Mouse (Mus musculus) heart, postnatal 0 days (tissue): Measurements from ENCODE around the gene Dner. TPM values are rescaled to one million over a fixed set of nuclear protein-coding genes. Genes with fewer than 3 reads are reported as not detected.

Experiments
- ATAC-seq: fragments of 200-750 bp; cut with Nextera tagmentation; 2 replicates; pipeline ENCODE4 v1.8.0; 2017; ENCODE audit warnings: low read depth, moderate number of reproducible peaks, moderate library complexity; ENCODE audit not compliant: insufficient read depth
- DNase-seq: peaks from one replicate; pipeline ENCODE4 v3.0.0-alpha.2; 2016; ENCODE audit warnings: low spot score
- H3K27ac ChIP-seq: fragments of 300-500 bp; sonication (generic); 2 replicates; pipeline ENCODE4 v1.5.1; 2014; ENCODE audit warnings: low read depth, mild to moderate bottlenecking
- H3K27me3 ChIP-seq: fragments of 300-500 bp; sonication (generic); 2 replicates; pipeline ENCODE4 v1.6.1; 2014; ENCODE audit warnings: low read length, mixed read lengths; ENCODE audit not compliant: control insufficient read depth, insufficient read depth
- H3K36me3 ChIP-seq: fragments of 300-500 bp; sonication (generic); replicated peaks from 2 replicates; pipeline ENCODE4 v1.6.1; 2014; ENCODE audit warnings: low read length, mixed read lengths; ENCODE audit not compliant: control insufficient read depth, insufficient read depth
- H3K4me1 ChIP-seq: fragments of 300-500 bp; sonication (generic); 2 replicates; pipeline ENCODE4 v1.6.1; 2014; ENCODE audit warnings: antibody characterized with exemption; ENCODE audit not compliant: control insufficient read depth, insufficient read depth
- H3K4me2 ChIP-seq: fragments of 300-500 bp; sonication (generic); 2 replicates; pipeline ENCODE4 v1.6.1; 2014; ENCODE audit warnings: low read depth, mild to moderate bottlenecking, low read length, moderate library complexity
- H3K4me3 ChIP-seq: fragments of 300-500 bp; sonication (generic); 2 replicates; pipeline ENCODE4 v1.5.1; 2014; ENCODE audit warnings: low read depth, low read length
- H3K9ac ChIP-seq: fragments of 300-500 bp; sonication (generic); replicated peaks from 2 replicates; pipeline ENCODE4 v1.6.1; 2014; ENCODE audit warnings: low read depth, low read length, mixed read lengths
- H3K9me3 ChIP-seq: fragments of 300-500 bp; sonication (generic); replicated peaks from 2 replicates; pipeline ENCODE4 v1.6.1; 2016; ENCODE audit warnings: low read length; ENCODE audit not compliant: control insufficient read depth
- CTCF ChIP-seq: IDR thresholded peaks from 2 replicates; pipeline ENCODE4 v1.5.1; 2016; ENCODE audit warnings: antibody characterized with exemption, control low read depth, low read depth
- EP300 ChIP-seq: IDR thresholded peaks from 2 replicates; pipeline ENCODE4 v1.6.1; 2016; ENCODE audit warnings: antibody characterized with exemption, low read depth
- WGBS: fragments of 180-500 bp; shearing (Covaris S2); extraction: QIAGEN DNeasy Blood & Tissue Kit; methylation state at CpG from one replicate; pipeline ENCODE4 v1.1.7; 2014; 5-methylcytosine and 5-hydroxymethylcytosine counted together
- polyA plus RNA-seq: library from polyadenylated mRNA; unstranded; fragments of >200 nt; fragmentation: Nextera tagmentation; extraction: Ambion mirVana; gene quantifications from 2 replicates; pipeline ENCODE4 v1.2.1, GENCODE M21; 2015
- total RNA-seq: library from RNA; depleted of rRNA; stranded (reverse); fragments of >200 nt; gene quantifications from 2 replicates; pipeline ENCODE4 v1.2.3, GENCODE M21; 2014; ENCODE audit warnings: low replicate concordance

The Dner gene
- total and polyA plus RNA-seq, 2 experiments from 2014 or later: 0.19 to 0.76 TPM

DNA sequence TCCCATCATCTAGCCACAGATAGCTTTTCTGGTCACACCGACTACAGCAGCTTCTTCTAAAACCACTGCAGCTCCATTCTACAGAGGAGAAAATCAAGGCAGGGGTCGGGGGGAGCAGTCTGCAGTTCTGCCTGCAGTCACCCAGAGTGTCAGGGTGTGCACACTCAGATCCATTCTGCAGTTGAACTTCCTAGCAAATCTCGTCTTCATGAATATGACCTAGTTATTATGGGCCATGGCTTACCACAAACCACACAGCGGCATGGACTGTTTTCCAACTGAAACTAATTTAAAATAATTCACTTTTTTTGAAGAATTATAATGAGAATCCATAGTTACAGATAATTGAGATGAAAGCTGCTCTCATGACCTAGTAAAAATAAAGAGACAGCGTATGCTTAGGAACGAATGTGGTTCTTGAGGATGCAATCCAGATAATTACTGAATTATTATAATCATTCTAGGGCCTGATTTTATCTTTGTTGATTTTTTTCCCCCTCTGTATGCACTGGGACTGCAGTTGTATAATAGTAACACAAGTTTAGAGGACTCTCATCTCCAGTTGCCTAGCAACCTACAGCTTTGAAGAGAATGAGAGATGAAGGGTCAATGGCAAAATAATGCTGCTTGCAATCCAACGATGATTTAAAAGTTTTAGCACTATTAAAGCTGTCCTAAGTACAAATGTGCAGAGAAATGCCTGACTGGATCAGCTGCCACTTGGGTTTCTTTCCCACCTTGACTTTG, 27.7 kb downstream of the Dner start:
- Histone ChIP-seq H3K4me3 (no peak overlapping the region), H3K4me2 (no peak overlapping the region), H3K27me3 (no peaks in the 10 kb centered on the region), H3K4me1 (no peaks in the 10 kb centered on the region), H3K27ac (no peak overlapping the region), H3K9me3 (no peaks in the 10 kb centered on the region), H3K36me3 (no peaks in the 10 kb centered on the region), H3K9ac (no peak overlapping the region)
- DNase-seq: no peak
- WGBS: 80% methylated on average over 7 of the region's 7 CpGs
- ATAC-seq: no peak
- TF ChIP-seq EP300 (no peak), CTCF (no peak)

DNA sequence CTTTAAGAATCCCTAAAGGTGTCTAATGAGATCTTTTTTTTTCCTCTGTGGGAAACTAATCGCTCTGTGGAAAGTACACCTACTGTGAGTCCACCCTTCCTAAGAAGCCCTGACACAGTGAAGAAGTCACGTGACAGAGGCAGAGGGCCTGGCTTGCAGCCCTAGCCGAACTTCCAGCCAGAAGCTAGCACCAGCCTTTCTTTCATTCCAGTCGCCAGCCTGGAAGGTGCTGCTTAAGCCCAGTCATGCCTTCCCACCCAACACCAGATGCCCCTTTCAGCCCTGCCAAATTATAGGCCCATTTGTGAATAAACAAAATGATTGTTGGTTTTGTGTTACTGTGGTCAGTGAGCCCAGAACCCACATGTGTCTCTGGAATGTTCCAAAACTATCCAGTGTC, 28.4 kb downstream of the Dner start:
- Histone ChIP-seq H3K4me2 (no peak overlapping the region), H3K27ac (no peak overlapping the region), H3K9ac (no peak overlapping the region), H3K4me1 (no peaks in the 10 kb centered on the region), H3K36me3 (no peaks in the 10 kb centered on the region), H3K27me3 (no peaks in the 10 kb centered on the region), H3K4me3 (no peak overlapping the region), H3K9me3 (no peaks in the 10 kb centered on the region)
- WGBS: 63% methylated on average over 4 of the region's 4 CpGs
- no peak for ATAC-seq
- no peak for TF ChIP-seq EP300
- no peak for TF ChIP-seq CTCF
- DNase-seq: no peak

DNA sequence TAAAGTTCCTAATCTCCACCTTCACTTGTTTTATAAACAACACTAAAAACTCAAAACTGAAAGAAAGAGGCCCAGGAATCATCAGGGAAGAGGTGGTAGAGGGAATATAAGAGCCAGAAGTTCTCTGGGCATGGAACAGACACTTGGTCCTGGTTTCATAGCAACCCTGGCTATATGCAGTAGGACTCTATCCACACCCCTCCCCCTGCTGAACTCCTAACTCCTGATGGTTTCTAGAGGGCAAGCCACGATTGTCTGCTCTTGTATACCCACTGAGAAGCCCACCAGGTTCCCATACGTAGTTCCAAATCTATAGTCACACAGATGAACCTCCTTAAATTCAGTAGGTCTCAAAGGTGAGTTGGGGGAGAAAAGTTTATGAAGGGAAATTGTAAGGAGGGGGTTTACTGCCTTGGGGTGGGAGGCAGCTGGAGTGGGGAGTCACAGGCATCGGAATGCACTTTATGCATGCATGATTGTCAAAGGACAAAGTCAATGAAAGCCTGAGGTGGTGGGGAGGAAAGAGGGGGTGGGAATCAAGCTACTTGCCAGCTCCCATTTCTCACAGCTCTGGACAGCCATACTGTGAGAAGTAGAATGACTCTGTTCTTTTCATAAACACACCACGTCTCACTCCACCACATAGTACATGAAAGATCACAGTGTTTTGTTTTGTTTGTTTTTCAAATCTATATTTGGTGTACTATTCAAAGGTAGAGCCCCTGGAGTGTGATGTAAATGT, 31.5 kb downstream of the Dner start:
- H3K36me3 ChIP-seq: no peaks in the 10 kb centered on the region

DNA sequence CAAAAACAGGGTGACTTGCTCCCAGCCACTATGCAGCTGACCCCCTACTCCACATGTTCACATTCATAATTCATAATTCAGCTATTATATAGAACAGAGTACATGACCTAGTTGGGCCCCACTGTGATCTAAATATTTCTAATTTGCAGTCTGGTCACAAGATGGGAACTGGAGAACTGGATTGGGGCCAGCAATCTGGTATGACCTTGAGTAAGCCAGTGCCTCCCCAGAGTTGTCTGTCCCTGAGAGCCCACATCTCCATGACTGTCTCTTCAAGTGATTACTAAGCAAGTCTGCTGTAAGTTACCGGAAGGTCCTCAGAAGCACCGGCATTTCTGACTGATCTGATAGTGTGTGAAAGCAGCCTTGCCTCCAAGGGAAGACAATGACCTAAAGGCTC, 49.2 kb downstream of the Dner start:
- no peak overlapping the region for H3K9ac ChIP-seq
- TF ChIP-seq EP300 (no peak), CTCF (no peak)
- 23% methylated on average over 2 of the region's 2 CpGs for WGBS
- DNase-seq: no peak
- no peak overlapping the region for H3K4me2 ChIP-seq
- no peak for ATAC-seq
- no peaks in the 10 kb centered on the region for H3K27me3 ChIP-seq
- H3K4me3 ChIP-seq: no peak overlapping the region
- no peak overlapping the region for H3K27ac ChIP-seq
- no peaks in the 10 kb centered on the region for H3K9me3 ChIP-seq
- H3K36me3 ChIP-seq: no peaks in the 10 kb centered on the region
- H3K4me1 ChIP-seq: no peaks in the 10 kb centered on the region

More for the DNA sequence above, 31.5 kb downstream of the Dner start:
- no peaks in the 10 kb centered on the region for H3K9me3 ChIP-seq
- H3K4me1 ChIP-seq: no peaks in the 10 kb centered on the region
- H3K4me3 ChIP-seq: no peak overlapping the region
- no peak overlapping the region for H3K27ac ChIP-seq
- no peak for DNase-seq
- H3K9ac ChIP-seq: no peak overlapping the region
- no peak overlapping the region for H3K4me2 ChIP-seq
- TF ChIP-seq EP300 (no peak), CTCF (no peak)
- no peaks in the 10 kb centered on the region for H3K27me3 ChIP-seq
- ATAC-seq: no peak
- 55% methylated on average over 4 of the region's 4 CpGs for WGBS

DNA sequence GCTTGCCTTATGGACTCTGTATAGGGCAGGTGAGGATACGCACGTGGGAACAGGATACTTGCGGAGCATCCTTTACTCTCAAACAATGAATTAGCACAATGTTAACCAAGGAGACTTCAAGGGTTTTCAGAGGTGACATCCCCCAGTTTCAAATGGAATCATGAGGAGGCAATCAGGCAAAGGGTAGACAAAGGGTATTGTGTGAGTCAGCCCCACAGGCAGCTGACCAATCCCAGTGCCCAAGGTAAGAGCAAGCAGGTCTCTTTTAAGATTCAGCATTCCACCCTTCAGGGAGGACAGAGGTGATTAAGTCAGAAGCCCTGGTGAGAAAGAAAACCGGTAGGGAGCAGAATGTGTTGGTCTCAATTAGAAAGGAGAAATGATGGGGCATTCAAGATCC, 55.6 kb downstream of the Dner start:
- 61% methylated on average over 4 of the region's 4 CpGs for WGBS
- no peak overlapping the region for H3K4me3 ChIP-seq
- H3K36me3 ChIP-seq: no peaks in the 10 kb centered on the region
- no peaks in the 10 kb centered on the region for H3K27me3 ChIP-seq
- no peak overlapping the region for H3K27ac ChIP-seq
- no peak overlapping the region for H3K4me2 ChIP-seq
- TF ChIP-seq CTCF: no peak
- TF ChIP-seq EP300: no peak
- no peaks in the 10 kb centered on the region for H3K4me1 ChIP-seq
- H3K9ac ChIP-seq: no peak overlapping the region
- DNase-seq (no peak), ATAC-seq (no peak)
- H3K9me3 ChIP-seq: no peaks in the 10 kb centered on the region
